Mouse (Mus musculus): ENCODE results near the gene Ift57.

Ift57 gene

GRCm38 (mm10) chr16:49792446-49792878 lies 93.4 kb downstream of the Ift57 start:
- DNase-seq (ENCODE audit: low spot score), result no peak

GRCm38 (mm10) chr16:49793596-49793995 lies 94.6 kb downstream of the Ift57 start:
- no peak for DNase-seq (ENCODE audit: low spot score)

- no peak for DNase-seq (ENCODE audit: low spot score)
Observed at GRCm38 (mm10) chr16:49796271-49796670, 97.2 kb downstream of the Ift57 start.

GRCm38 (mm10) chr16:49796954-49797353 lies 97.9 kb downstream of the Ift57 start:
- no peak for DNase-seq (ENCODE audit: low spot score)

- no peak for DNase-seq (ENCODE audit: low spot score)
Observed at GRCm38 (mm10) chr16:49798790-49799189, 99.8 kb downstream of the Ift57 start.

GRCm38 (mm10) chr16:49799597-49800561 lies 100.8 kb downstream of the Ift57 start, which contains the start of gene Cd47:
Cd47 (plus strand) TSS chr16:49800533.
- DNase-seq (ENCODE audit: low spot score), result no peak

GRCm38 (mm10) chr16:49800996-49801395 lies 102.0 kb downstream of the Ift57 start:
- no peak for DNase-seq (ENCODE audit: low spot score)

- DNase-seq (ENCODE audit: low spot score), result no peak
Observed at GRCm38 (mm10) chr16:49801399-49801798, 102.4 kb downstream of the Ift57 start.

- no peak for DNase-seq (ENCODE audit: low spot score)
Observed at GRCm38 (mm10) chr16:49802993-49803392, 104.0 kb downstream of the Ift57 start.

GRCm38 (mm10) chr16:49803932-49804461 lies 105.0 kb downstream of the Ift57 start:
- no peak for DNase-seq (ENCODE audit: low spot score)

- DNase-seq (ENCODE audit: low spot score), result no peak
Observed at GRCm38 (mm10) chr16:49806920-49807319, 107.9 kb downstream of the Ift57 start.

GRCm38 (mm10) chr16:49807419-49807841 lies 108.4 kb downstream of the Ift57 start:
- DNase-seq (ENCODE audit: low spot score), result no peak

GRCm38 (mm10) chr16:49807862-49808430 lies 108.9 kb downstream of the Ift57 start:
- no peak for DNase-seq (ENCODE audit: low spot score)

- no peak for DNase-seq (ENCODE audit: low spot score)
Observed at GRCm38 (mm10) chr16:49811897-49812296, 112.9 kb downstream of the Ift57 start.

- no peak for DNase-seq (ENCODE audit: low spot score)
Observed at GRCm38 (mm10) chr16:49812821-49813616, 114.0 kb downstream of the Ift57 start.

- DNase-seq (ENCODE audit: low spot score), result no peak
Observed at GRCm38 (mm10) chr16:49814419-49814818, 115.4 kb downstream of the Ift57 start.
